Mouse (Mus musculus) midbrain, embryonic 16.5 days (tissue): ENCODE results near the gene Npepl1. TPM values are rescaled to one million over a fixed set of nuclear protein-coding genes. Genes with fewer than 3 reads are reported as not detected.

Experiments used
- ATAC-seq: fragments of 200-750 bp; cut with Nextera tagmentation; 2 replicates; pipeline ENCODE4 v1.8.0; 2017; ENCODE audit warnings: moderate TSS enrichment
- H3K27ac ChIP-seq: fragments of 300-500 bp; sonication (generic); 2 replicates; pipeline ENCODE4 v1.5.1; 2014; ENCODE audit warnings: mild to moderate bottlenecking, low read length, mixed read lengths
- H3K27me3 ChIP-seq: fragments of 300-500 bp; sonication (generic); 2 replicates; pipeline ENCODE4 v1.6.1; 2014; ENCODE audit warnings: low read depth, low read length, mixed read lengths; ENCODE audit not compliant: control insufficient read depth, insufficient read depth
- H3K36me3 ChIP-seq: fragments of 300-500 bp; sonication (generic); 2 replicates; pipeline ENCODE4 v1.6.1; 2014; ENCODE audit warnings: mild to moderate bottlenecking, low read length, moderate library complexity, mixed read lengths; ENCODE audit not compliant: control insufficient read depth, insufficient read depth
- H3K4me1 ChIP-seq: fragments of 300-500 bp; sonication (generic); 2 replicates; pipeline ENCODE4 v1.6.1; 2014; ENCODE audit warnings: mild to moderate bottlenecking, low read length, mixed read lengths; ENCODE audit not compliant: control insufficient read depth, insufficient read depth
- H3K4me2 ChIP-seq: fragments of 300-500 bp; sonication (generic); 2 replicates; pipeline ENCODE4 v1.6.1; 2014; ENCODE audit warnings: mild to moderate bottlenecking, low read length, mixed read lengths
- H3K4me3 ChIP-seq: fragments of 300-500 bp; sonication (generic); 2 replicates; pipeline ENCODE4 v1.5.1; 2014; ENCODE audit warnings: low read depth, mild to moderate bottlenecking, low read length, moderate library complexity, mixed read lengths
- H3K9ac ChIP-seq: fragments of 300-500 bp; sonication (generic); 2 replicates; pipeline ENCODE4 v1.6.1; 2014; ENCODE audit warnings: low read depth, low read length, mixed read lengths
- H3K9me3 ChIP-seq: fragments of 300-500 bp; sonication (generic); replicated peaks from 2 replicates; pipeline ENCODE4 v1.6.1; 2014; ENCODE audit warnings: mild to moderate bottlenecking, low read length, mixed read lengths; ENCODE audit not compliant: control insufficient read depth, poor library complexity, severe bottlenecking
- WGBS: fragments of 180-500 bp; shearing (Covaris S2); extraction: QIAGEN DNeasy Blood & Tissue Kit; methylation state at CpG from one replicate; pipeline ENCODE4 v1.1.7; 2014; 5-methylcytosine and 5-hydroxymethylcytosine counted together
- polyA plus RNA-seq: library from polyadenylated mRNA; unstranded; fragments of >200 nt; fragmentation: Nextera tagmentation; extraction: Ambion mirVana; gene quantifications from 2 replicates; pipeline ENCODE4 v1.2.1, GENCODE M21; 2015

The Npepl1 gene
- polyA plus RNA-seq, 1 experiment from 2014 or later: 13.8 TPM

- peak overlapping the region; percentile 92 for H3K4me3 ChIP-seq
Measured at GRCm38 (mm10) chr2:174074621-174075020, 35.5 kb upstream of the Npepl1 start.

GRCm38 (mm10) chr2:174075072-174075570 is 35.0 kb upstream of the Npepl1 start:
- H3K4me3 ChIP-seq: peak overlapping the region; percentile 92
- no peaks in the 10 kb centered on the region for H3K36me3 ChIP-seq
- H3K4me1 ChIP-seq: peaks cover 30% of the 10 kb centered on the region
- H3K9ac ChIP-seq: peak overlapping the region; percentile 65
- ATAC-seq: 0 out of 2 replicates have a peak, but pooled peaks have one; percentile 1
- peak overlapping the region; percentile 92 for H3K4me2 ChIP-seq
- H3K27ac ChIP-seq: peak overlapping the region; percentile 90
- no peaks in the 10 kb centered on the region for H3K27me3 ChIP-seq
- H3K9me3 ChIP-seq: no peaks in the 10 kb centered on the region
- under 1% methylated on average over 22 of the region's 22 CpGs for WGBS

More at GRCm38 (mm10) chr2:174074621-174075020, 35.5 kb upstream of the Npepl1 start:
- Histone ChIP-seq H3K36me3 (no peaks in the 10 kb centered on the region), H3K4me1 (peaks cover 30% of the 10 kb centered on the region), H3K9me3 (no peaks in the 10 kb centered on the region), H3K27me3 (no peaks in the 10 kb centered on the region), H3K9ac (peak overlapping the region; percentile 66), H3K4me2 (peak overlapping the region; percentile 92), H3K27ac (peak overlapping the region; percentile 90)
- 0% methylated on average over 7 of the region's 13 CpGs for WGBS
- peak; percentile 11; the same call in 1 of the 2 replicates for ATAC-seq

GRCm38 (mm10) chr2:174075673-174076432 is 34.3 kb upstream of the Npepl1 start, which contains the start of gene Stx16:
Gene Stx16 (plus strand): TSS chr2:174076308.
- ATAC-seq: peak; percentile 90
- under 1% methylated on average over 32 of the region's 32 CpGs for WGBS

GRCm38 (mm10) chr2:174076433-174076824 is 33.7 kb upstream of the Npepl1 start:
- H3K4me3 ChIP-seq: peak overlapping the region; percentile 92
- peak overlapping the region; percentile 90 for H3K27ac ChIP-seq
- no peaks in the 10 kb centered on the region for H3K9me3 ChIP-seq
- no peaks in the 10 kb centered on the region for H3K27me3 ChIP-seq
- peak; percentile 80 for ATAC-seq
- under 1% methylated on average over 22 of the region's 22 CpGs for WGBS
- H3K9ac ChIP-seq: peak overlapping the region; percentile 84
- H3K4me2 ChIP-seq: peak overlapping the region; percentile 92
- no peaks in the 10 kb centered on the region for H3K36me3 ChIP-seq
- H3K4me1 ChIP-seq: peaks cover 35% of the 10 kb centered on the region

More at GRCm38 (mm10) chr2:174075673-174076432, 34.3 kb upstream of the Npepl1 start, which contains the start of gene Stx16:
- Histone ChIP-seq H3K9me3 (no peaks in the 10 kb centered on the region), H3K36me3 (no peaks in the 10 kb centered on the region), H3K4me2 (peak within 1 kb of the TSS; percentile 92), H3K27me3 (no peaks in the 10 kb centered on the region), H3K4me1 (peaks cover 35% of the 10 kb centered on the region), H3K9ac (peak within 1 kb of the TSS; percentile 84), H3K4me3 (peak within 1 kb of the TSS; percentile 92), H3K27ac (peak within 1 kb of the TSS; percentile 90)

- H3K27ac ChIP-seq: peak overlapping the region; percentile 90
- H3K9me3 ChIP-seq: no peaks in the 10 kb centered on the region
- H3K4me2 ChIP-seq: peak overlapping the region; percentile 92
- H3K4me3 ChIP-seq: peak overlapping the region; percentile 92
- H3K27me3 ChIP-seq: no peaks in the 10 kb centered on the region
- H3K9ac ChIP-seq: peak overlapping the region; percentile 84
- WGBS: 0% methylated on average over 19 of the region's 19 CpGs
- ATAC-seq: no peak
- H3K36me3 ChIP-seq: no peaks in the 10 kb centered on the region
- H3K4me1 ChIP-seq: peaks cover 35% of the 10 kb centered on the region
Measured at GRCm38 (mm10) chr2:174077004-174077695, 33.0 kb upstream of the Npepl1 start.

GRCm38 (mm10) chr2:174077776-174078338 is 32.3 kb upstream of the Npepl1 start:
- Histone ChIP-seq H3K4me2 (peak overlapping the region; percentile 92), H3K4me1 (peaks cover 35% of the 10 kb centered on the region)
- 6% methylated on average over 10 of the region's 11 CpGs for WGBS

GRCm38 (mm10) chr2:174081833-174082232 is 28.3 kb upstream of the Npepl1 start:
- 94% methylated on average over 5 of the region's 5 CpGs for WGBS
- H3K4me1 ChIP-seq: peaks cover 21% of the 10 kb centered on the region

More at GRCm38 (mm10) chr2:174077776-174078338, 32.3 kb upstream of the Npepl1 start:
- no peaks in the 10 kb centered on the region for H3K36me3 ChIP-seq
- H3K4me3 ChIP-seq: peak overlapping the region; percentile 92
- no peaks in the 10 kb centered on the region for H3K9me3 ChIP-seq
- no peak for ATAC-seq
- H3K27ac ChIP-seq: no peak overlapping the region
- H3K27me3 ChIP-seq: no peaks in the 10 kb centered on the region
- H3K9ac ChIP-seq: peak overlapping the region; percentile 84

GRCm38 (mm10) chr2:174082380-174082918 is 27.7 kb upstream of the Npepl1 start:
- H3K4me1 ChIP-seq: peaks cover 16% of the 10 kb centered on the region
- 84% methylated on average over 3 of the region's 3 CpGs for WGBS
- no peaks in the 10 kb centered on the region for H3K27me3 ChIP-seq
- ATAC-seq: no peak
- H3K36me3 ChIP-seq: no peaks in the 10 kb centered on the region
- H3K4me2 ChIP-seq: no peak overlapping the region
- no peak overlapping the region for H3K4me3 ChIP-seq
- H3K27ac ChIP-seq: no peak overlapping the region
- H3K9ac ChIP-seq: no peak overlapping the region
- no peaks in the 10 kb centered on the region for H3K9me3 ChIP-seq

More at GRCm38 (mm10) chr2:174081833-174082232, 28.3 kb upstream of the Npepl1 start:
- Histone ChIP-seq H3K36me3 (no peaks in the 10 kb centered on the region), H3K27ac (no peak overlapping the region), H3K9ac (no peak overlapping the region), H3K4me3 (no peak overlapping the region), H3K27me3 (no peaks in the 10 kb centered on the region), H3K9me3 (no peaks in the 10 kb centered on the region), H3K4me2 (no peak overlapping the region)
- no peak for ATAC-seq
